Mouse (Mus musculus) hindbrain, embryonic 12.5 days (tissue): ENCODE measurements around the gene Eme2. TPM values are rescaled to one million over a fixed set of nuclear protein-coding genes. Genes with fewer than 3 reads are reported as not detected.

Experiments
- ATAC-seq: fragments of 200-750 bp; cut with Nextera tagmentation; 2 replicates; pipeline ENCODE4 v1.8.0; 2017; ENCODE audit warnings: moderate TSS enrichment; ENCODE audit not compliant: low FRiP score
- H3K27ac ChIP-seq: fragments of 300-500 bp; sonication (generic); 2 replicates; pipeline ENCODE4 v1.5.1; 2016; ENCODE audit warnings: mild to moderate bottlenecking
- H3K27me3 ChIP-seq: fragments of 300-500 bp; sonication (generic); 2 replicates; pipeline ENCODE4 v1.6.1; 2016; ENCODE audit warnings: mild to moderate bottlenecking
- H3K36me3 ChIP-seq: fragments of 300-500 bp; sonication (generic); 2 replicates; pipeline ENCODE4 v1.6.1; 2016; ENCODE audit warnings: mild to moderate bottlenecking
- H3K4me1 ChIP-seq: fragments of 300-500 bp; sonication (generic); 2 replicates; pipeline ENCODE4 v1.6.1; 2016
- H3K4me2 ChIP-seq: fragments of 300-500 bp; sonication (generic); replicated peaks from 2 replicates; pipeline ENCODE4 v1.6.1; 2016; ENCODE audit warnings: mild to moderate bottlenecking
- H3K4me3 ChIP-seq: fragments of 300-500 bp; sonication (generic); 2 replicates; pipeline ENCODE4 v1.5.1; 2016; ENCODE audit warnings: mild to moderate bottlenecking
- H3K9ac ChIP-seq: fragments of 300-500 bp; sonication (generic); 2 replicates; pipeline ENCODE4 v1.6.1; 2016; ENCODE audit warnings: mild to moderate bottlenecking, moderate library complexity
- H3K9me3 ChIP-seq: fragments of 300-500 bp; sonication (generic); replicated peaks from 2 replicates; pipeline ENCODE4 v1.6.1; 2016; ENCODE audit warnings: mild to moderate bottlenecking
- WGBS: fragments of 180-500 bp; shearing (Covaris S2); methylation state at CpG from one replicate; pipeline ENCODE4 v1.1.7; 2016; 5-methylcytosine and 5-hydroxymethylcytosine counted together
- polyA plus RNA-seq: library from polyadenylated mRNA; unstranded; fragments of >200 nt; fragmentation: Nextera tagmentation; extraction: Ambion mirVana; gene quantifications from 2 replicates; pipeline ENCODE4 v1.2.1, GENCODE M21; 2016

Eme2 gene
- polyA plus RNA-seq, 1 experiment from 2014 or later: 39.3 TPM

DNA sequence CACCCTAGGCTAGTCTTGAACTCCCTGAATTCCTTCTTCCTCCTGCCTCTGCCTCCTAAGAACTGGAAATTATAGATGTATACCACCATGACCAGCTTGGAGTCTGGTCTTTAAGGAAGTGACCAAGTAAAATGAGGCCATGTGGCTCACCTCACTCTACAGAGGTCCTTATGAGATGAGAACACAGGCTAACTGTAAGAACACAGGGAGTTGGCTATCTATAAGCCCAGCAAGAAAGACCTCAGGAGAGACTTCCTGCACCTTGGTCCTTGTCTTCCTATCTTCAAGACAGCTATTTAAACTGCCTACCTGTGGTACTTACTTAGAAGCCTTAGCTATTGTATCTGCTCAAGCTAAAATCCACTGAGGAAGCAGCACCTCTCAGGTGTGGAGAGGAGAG lies 19.1 kb upstream of the Eme2 start:
- Histone ChIP-seq H3K36me3 (peaks cover 96% of the 10 kb centered on the region), H3K27me3 (no peaks in the 10 kb centered on the region), H3K9me3 (no peaks in the 10 kb centered on the region), H3K4me3 (no peak overlapping the region), H3K4me2 (no peak overlapping the region), H3K9ac (no peak overlapping the region), H3K4me1 (no peaks in the 10 kb centered on the region), H3K27ac (no peak overlapping the region)
- ATAC-seq: no peak

- no peaks in the 10 kb centered on the region for H3K4me1 ChIP-seq
- 94% methylated on average over 2 of the region's 2 CpGs for WGBS
- no peaks in the 10 kb centered on the region for H3K9me3 ChIP-seq
- no peak overlapping the region for H3K27ac ChIP-seq
- no peak overlapping the region for H3K9ac ChIP-seq
- H3K4me3 ChIP-seq: no peak overlapping the region
- H3K27me3 ChIP-seq: no peaks in the 10 kb centered on the region
- H3K36me3 ChIP-seq: peaks cover 99% of the 10 kb centered on the region
- no peak for ATAC-seq
- H3K4me2 ChIP-seq: no peak overlapping the region
Observed at GRCm38 (mm10) chr17:24907591-24907990, 12.7 kb upstream of the Eme2 start.

DNA sequence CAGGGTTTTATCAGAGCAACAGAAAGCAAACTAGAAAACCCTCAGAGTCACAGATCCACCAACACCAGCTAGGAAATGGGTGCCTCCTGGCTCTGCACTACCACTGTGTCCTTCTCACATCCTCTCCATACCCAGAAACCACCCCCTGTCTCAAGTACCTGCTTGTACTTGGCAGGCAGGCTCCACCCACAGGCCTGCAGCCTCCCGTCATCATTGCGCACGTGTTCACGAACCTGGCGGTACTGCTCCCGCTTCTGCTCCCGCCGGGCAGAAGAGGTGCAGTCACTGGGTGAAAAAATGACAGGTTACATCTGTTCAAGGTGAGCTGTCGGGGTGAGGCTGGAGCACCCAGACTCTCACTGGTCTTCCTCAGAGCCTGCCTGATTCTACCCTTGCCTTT lies 8.9 kb upstream of the Eme2 start:
- 91% methylated on average over 9 of the region's 9 CpGs for WGBS
- no peak overlapping the region for H3K27ac ChIP-seq
- H3K36me3 ChIP-seq: peaks cover 99% of the 10 kb centered on the region
- no peak overlapping the region for H3K4me3 ChIP-seq
- H3K4me1 ChIP-seq: no peaks in the 10 kb centered on the region
- H3K4me2 ChIP-seq: no peak overlapping the region
- H3K9ac ChIP-seq: no peak overlapping the region
- H3K27me3 ChIP-seq: no peaks in the 10 kb centered on the region
- no peaks in the 10 kb centered on the region for H3K9me3 ChIP-seq
- ATAC-seq: no peak

- H3K36me3 ChIP-seq: peaks cover 99% of the 10 kb centered on the region
- no peaks in the 10 kb centered on the region for H3K27me3 ChIP-seq
- no peak overlapping the region for H3K4me2 ChIP-seq
- H3K9ac ChIP-seq: no peak overlapping the region
- H3K9me3 ChIP-seq: no peaks in the 10 kb centered on the region
- H3K4me1 ChIP-seq: peaks cover 2% of the 10 kb centered on the region
- no peak for ATAC-seq
- no peak overlapping the region for H3K27ac ChIP-seq
- H3K4me3 ChIP-seq: no peak overlapping the region
- WGBS: 68% methylated on average over 9 of the region's 9 CpGs
Observed at GRCm38 (mm10) chr17:24902671-24903474, 8.0 kb upstream of the Eme2 start.

GRCm38 (mm10) chr17:24902124-24902523 lies 7.2 kb upstream of the Eme2 start:
- H3K4me1 ChIP-seq: peaks cover 9% of the 10 kb centered on the region
- no peaks in the 10 kb centered on the region for H3K9me3 ChIP-seq
- 90% methylated on average over 5 of the region's 5 CpGs for WGBS
- ATAC-seq: no peak
- H3K27ac ChIP-seq: no peak overlapping the region
- H3K4me2 ChIP-seq: no peak overlapping the region
- H3K9ac ChIP-seq: no peak overlapping the region
- peaks cover 99% of the 10 kb centered on the region for H3K36me3 ChIP-seq
- H3K4me3 ChIP-seq: no peak overlapping the region
- no peaks in the 10 kb centered on the region for H3K27me3 ChIP-seq

- Histone ChIP-seq H3K4me1 (peaks cover 24% of the 10 kb centered on the region), H3K27ac (no peak overlapping the region), H3K4me3 (no peak overlapping the region), H3K9ac (no peak overlapping the region), H3K9me3 (no peaks in the 10 kb centered on the region), H3K27me3 (no peaks in the 10 kb centered on the region), H3K4me2 (no peak overlapping the region), H3K36me3 (peaks cover 78% of the 10 kb centered on the region)
- WGBS: 93% methylated on average over 6 of the region's 6 CpGs
- no peak for ATAC-seq
Observed at GRCm38 (mm10) chr17:24900014-24900413, 5.1 kb upstream of the Eme2 start.

DNA sequence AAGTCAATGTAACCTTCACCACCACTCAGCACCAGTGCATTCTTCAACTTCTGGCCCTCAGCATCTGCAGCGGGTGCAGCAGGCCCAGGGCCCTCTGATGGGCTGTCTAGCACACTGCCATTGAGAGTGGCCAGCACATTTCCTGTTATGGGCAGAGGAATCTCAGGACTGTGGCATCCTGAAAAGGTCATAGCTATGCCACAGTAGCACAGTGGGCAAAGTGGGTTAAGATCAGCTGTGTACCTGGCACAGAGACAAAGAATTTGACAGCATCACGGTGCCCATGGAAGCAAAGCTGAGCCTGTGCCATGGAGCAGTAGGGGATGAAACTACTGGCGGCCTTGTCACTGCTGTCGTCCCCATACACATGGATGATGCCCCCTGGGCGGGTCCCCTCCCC lies 4.3 kb upstream of the Eme2 start:
- H3K27me3 ChIP-seq: no peaks in the 10 kb centered on the region
- H3K4me3 ChIP-seq: no peak overlapping the region
- no peak overlapping the region for H3K9ac ChIP-seq
- no peaks in the 10 kb centered on the region for H3K9me3 ChIP-seq
- peaks cover 27% of the 10 kb centered on the region for H3K4me1 ChIP-seq
- no peak for ATAC-seq
- peaks cover 69% of the 10 kb centered on the region for H3K36me3 ChIP-seq
- no peak overlapping the region for H3K27ac ChIP-seq
- no peak overlapping the region for H3K4me2 ChIP-seq
- 87% methylated on average over 5 of the region's 5 CpGs for WGBS

DNA sequence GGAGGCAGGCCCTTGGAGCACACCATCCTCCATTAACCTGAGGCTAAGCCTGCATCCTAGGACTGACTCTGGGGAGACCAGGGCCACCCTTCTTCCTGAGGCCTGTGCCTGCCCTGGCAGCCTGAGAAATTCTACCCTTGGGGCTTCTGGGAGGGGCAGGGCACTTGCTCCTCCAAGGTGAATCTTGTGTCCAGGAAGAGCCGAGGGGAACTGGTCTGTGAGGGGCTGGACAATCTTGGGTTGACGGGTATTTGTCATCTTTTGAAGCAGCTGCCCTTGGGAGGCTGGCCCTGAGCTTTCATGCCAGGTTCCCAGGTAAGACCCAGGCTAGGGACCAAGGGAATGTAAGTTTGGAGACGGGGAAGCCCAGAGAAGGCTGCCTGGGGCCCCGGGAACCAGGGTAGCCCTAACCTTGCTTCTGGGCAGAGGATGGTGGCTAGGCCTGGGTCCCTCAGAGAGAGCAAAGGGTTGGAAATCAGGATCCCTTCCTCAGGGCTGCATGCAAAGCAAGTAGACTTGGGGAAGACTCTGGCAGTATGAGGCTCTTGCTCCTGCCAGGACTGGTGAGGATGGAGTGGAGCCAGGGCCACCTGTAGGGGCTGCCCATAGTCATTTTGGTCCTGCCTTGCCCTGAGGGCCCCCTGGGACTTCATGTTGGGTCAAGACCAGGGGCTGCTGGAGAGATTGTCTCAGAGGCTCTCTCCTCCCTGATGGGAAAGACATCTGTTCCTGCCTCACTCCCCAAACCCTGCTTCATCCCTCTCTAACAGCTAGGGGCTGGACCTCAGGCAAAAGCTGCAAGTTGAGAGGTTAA lies 3.4 kb upstream of the Eme2 start:
- no peak overlapping the region for H3K9ac ChIP-seq
- H3K36me3 ChIP-seq: peaks cover 65% of the 10 kb centered on the region
- WGBS: 82% methylated on average over 4 of the region's 4 CpGs
- peak overlapping the region; percentile 98; the same call in 1 of the 2 replicates for H3K4me2 ChIP-seq
- no peaks in the 10 kb centered on the region for H3K9me3 ChIP-seq
- H3K27ac ChIP-seq: no peak overlapping the region
- no peak for ATAC-seq
- no peaks in the 10 kb centered on the region for H3K27me3 ChIP-seq
- H3K4me3 ChIP-seq: no peak overlapping the region
- peaks cover 34% of the 10 kb centered on the region for H3K4me1 ChIP-seq

DNA sequence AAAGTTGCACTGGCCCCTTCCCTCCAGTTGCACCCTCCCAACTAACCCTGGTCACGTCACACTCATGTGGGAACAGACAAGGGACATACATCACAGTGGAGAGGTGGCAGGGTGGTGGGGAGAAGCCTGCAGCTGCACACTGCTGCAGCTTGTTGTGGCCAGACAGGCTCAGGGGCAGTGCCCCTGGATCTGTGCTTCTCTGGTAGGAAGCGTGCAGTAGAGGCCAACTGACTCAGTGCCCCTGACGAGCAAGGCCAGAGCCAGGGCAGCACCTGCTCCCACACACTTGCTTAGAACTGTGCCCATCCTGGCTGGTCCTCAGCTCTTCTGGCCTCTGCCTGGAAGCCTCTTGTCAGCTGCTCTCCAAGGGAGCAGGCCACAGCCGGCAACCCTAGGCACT lies 2.7 kb upstream of the Eme2 start:
- no peak for ATAC-seq
- Histone ChIP-seq H3K4me1 (peaks cover 34% of the 10 kb centered on the region), H3K4me3 (peak overlapping the region; percentile 78; the same call in 1 of the 2 replicates)

GRCm38 (mm10) chr17:24896993-24897269 lies 2.0 kb upstream of the Eme2 start:
- Histone ChIP-seq H3K27me3 (no peaks in the 10 kb centered on the region), H3K9ac (peak overlapping the region; percentile 89), H3K4me3 (peak overlapping the region; percentile 78), H3K9me3 (no peaks in the 10 kb centered on the region), H3K27ac (peak overlapping the region; percentile 83; the same call in 1 of the 2 replicates), H3K4me1 (peaks cover 34% of the 10 kb centered on the region), H3K36me3 (peaks cover 65% of the 10 kb centered on the region), H3K4me2 (peak overlapping the region; percentile 98)
- ATAC-seq: no peak
- WGBS: 39% methylated on average over 11 of the region's 11 CpGs

More for the DNA sequence above, 2.7 kb upstream of the Eme2 start:
- Histone ChIP-seq H3K27ac (no peak overlapping the region), H3K36me3 (peaks cover 65% of the 10 kb centered on the region), H3K4me2 (peak overlapping the region; percentile 98), H3K9me3 (no peaks in the 10 kb centered on the region), H3K9ac (0 out of 2 replicates have a peak overlapping the region, but pooled peaks have one; percentile 14), H3K27me3 (no peaks in the 10 kb centered on the region)
- 88% methylated on average over 4 of the region's 4 CpGs for WGBS

DNA sequence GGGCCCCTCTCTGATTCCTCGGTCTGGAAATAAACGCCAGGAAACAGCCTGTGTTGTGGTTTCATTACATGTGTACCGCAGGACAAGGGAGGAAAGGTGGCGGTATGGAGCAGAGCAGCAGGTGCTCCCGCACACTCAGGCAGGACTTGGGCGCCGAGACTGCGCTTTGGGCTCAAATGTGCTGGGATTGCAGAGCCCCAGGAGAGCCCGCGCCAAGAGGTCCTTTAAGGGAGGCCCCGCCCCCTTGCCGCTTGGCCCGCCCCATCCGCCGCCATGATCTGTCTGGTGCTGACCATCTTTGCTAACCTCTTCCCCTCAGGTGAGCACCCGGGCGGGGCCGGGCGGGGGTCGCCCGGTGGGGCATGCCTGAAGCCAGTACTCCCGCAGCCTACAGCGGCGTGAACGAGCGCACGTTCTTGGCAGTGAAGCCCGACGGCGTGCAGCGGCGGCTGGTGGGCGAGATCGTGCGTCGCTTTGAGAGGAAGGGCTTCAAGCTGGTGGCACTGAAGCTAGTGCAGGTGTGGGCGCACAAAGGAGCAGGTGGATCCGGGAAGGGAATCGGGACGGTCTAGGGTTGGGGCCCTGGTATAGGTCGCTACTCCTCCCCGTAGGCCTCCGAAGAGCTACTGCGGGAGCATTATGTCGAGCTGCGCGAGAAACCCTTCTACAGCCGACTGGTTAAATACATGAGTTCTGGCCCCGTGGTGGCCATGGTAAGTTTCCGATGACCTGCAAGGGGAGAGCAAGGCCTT lies 1.5 kb upstream of the Eme2 start, which contains the start of gene Nme3:
TSS of gene Nme3 (plus strand) at position 260 of the 752 bp plus-strand sequence.
- WGBS: 2% methylated on average over 46 of the region's 50 CpGs
- H3K4me1 ChIP-seq: peaks cover 34% of the 10 kb centered on the region
- H3K9me3 ChIP-seq: no peaks in the 10 kb centered on the region
- H3K9ac ChIP-seq: peak within 1 kb of the TSS; percentile 89
- H3K27ac ChIP-seq: peak within 1 kb of the TSS; percentile 83
- peak; percentile 79 for ATAC-seq
- no peaks in the 10 kb centered on the region for H3K27me3 ChIP-seq
- H3K4me3 ChIP-seq: peak within 1 kb of the TSS; percentile 78
- peak within 1 kb of the TSS; percentile 98 for H3K4me2 ChIP-seq
- H3K36me3 ChIP-seq: peaks cover 65% of the 10 kb centered on the region
